28 mouse cellular contexts compared by ENCODE assay signal in genomic region chr4:154736071-154736470, GRCm38 (mm10).
DNase-seq lines count a peak whose midpoint lies in the region; ATAC-seq lines count a peak whose summit lies in the region.
"Had no signal": no experiment of that assay in that cellular context is flagged by ENCODE, and none has a peak within 500 bp of the region (broad histone marks: within the 10 kb centered on the region; RNA-seq: fewer than 3 reads in every experiment).

No protein-coding gene starts in this region.

- no peak overlapping the region for H3K4me2 ChIP-seq in forebrain, embryonic 11.5 days (ENCODE audit: low read depth, low read length, severe bottlenecking)
- H3K4me2 ChIP-seq in forebrain, embryonic 13.5 days = no peak overlapping the region
- H3K4me2 ChIP-seq in kidney, embryonic 15.5 days = no peak overlapping the region
- no peak overlapping the region for H3K4me2 ChIP-seq in intestine, embryonic 16.5 days (ENCODE audit: low read depth, low read length)
- H3K4me2 ChIP-seq: forebrain, embryonic 15.5 days; heart, embryonic 15.5 days; hindbrain, embryonic 12.5 days; liver, embryonic 11.5 days; midbrain, embryonic 12.5 days; neural tube, embryonic 12.5 days had no signal

- no peaks in the 10 kb centered on the region for H3K9me3 ChIP-seq in forebrain, embryonic 11.5 days (ENCODE audit: control insufficient read depth, low read length)
- H3K9me3 ChIP-seq in forebrain, embryonic 13.5 days (replicated peaks) = no peaks in the 10 kb centered on the region
- no peaks in the 10 kb centered on the region for H3K9me3 ChIP-seq in kidney, embryonic 15.5 days (replicated peaks)
- H3K9me3 ChIP-seq in intestine, embryonic 16.5 days (ENCODE audit: control insufficient read depth, low read length) = no peaks in the 10 kb centered on the region
- H3K9me3 ChIP-seq: forebrain, embryonic 15.5 days; heart, embryonic 10.5 days; heart, embryonic 15.5 days; hindbrain, embryonic 12.5 days; midbrain, embryonic 12.5 days; neural tube, embryonic 12.5 days had no signal

- peak; percentile 48 for DNase-seq in forebrain, embryonic 11.5 days (ENCODE audit: low spot score)
- peak; percentile 41 for DNase-seq in kidney, postnatal 10 days
- peak; percentile 66 for DNase-seq in mesoderm, embryonic 11.5 days (ENCODE audit: low read depth, low spot score)
- DNase-seq in frontal cortex, postnatal 25 days (ENCODE audit: low spot score in 2 of 2) = no peak
- DNase-seq: adrenal gland, postnatal 10 days; cerebellum, adult 11 months; cerebellum, adult 9-10 months; cerebellum, postnatal 36 days; gastrocnemius, adult 2 months; heart, postnatal 36 days; kidney, adult 11 months; layer of hippocampus, postnatal 36 days; left cerebral cortex, postnatal 4 days; lung, postnatal 36 days had no signal

- WGBS in forebrain, embryonic 11.5 days = 63% methylated on average over 6 of the region's 6 CpGs
- WGBS in forebrain, embryonic 13.5 days = 67% methylated on average over 6 of the region's 6 CpGs
- WGBS in kidney, embryonic 15.5 days = 54% methylated on average over 6 of the region's 6 CpGs
- WGBS in intestine, embryonic 16.5 days = 51% methylated on average over 6 of the region's 6 CpGs

- no peaks in the 10 kb centered on the region for H3K36me3 ChIP-seq in forebrain, embryonic 11.5 days (ENCODE audit: control insufficient read depth, insufficient read depth, low read length)
- no peaks in the 10 kb centered on the region for H3K36me3 ChIP-seq in forebrain, embryonic 13.5 days (ENCODE audit: poor library complexity, severe bottlenecking)
- H3K36me3 ChIP-seq in kidney, embryonic 15.5 days = no peaks in the 10 kb centered on the region
- H3K36me3 ChIP-seq in intestine, embryonic 16.5 days (ENCODE audit: control insufficient read depth, insufficient read depth, low read length) = no peaks in the 10 kb centered on the region
- H3K36me3 ChIP-seq: forebrain, embryonic 15.5 days; heart, embryonic 10.5 days; heart, embryonic 15.5 days; hindbrain, embryonic 12.5 days; midbrain, embryonic 12.5 days; neural tube, embryonic 12.5 days had no signal

- no peaks in the 10 kb centered on the region for H3K4me1 ChIP-seq in forebrain, embryonic 11.5 days (replicated peaks; ENCODE audit: control insufficient read depth, insufficient read depth, low read length)
- no peaks in the 10 kb centered on the region for H3K4me1 ChIP-seq in forebrain, embryonic 13.5 days
- peaks cover 11% of the 10 kb centered on the region for H3K4me1 ChIP-seq in kidney, embryonic 15.5 days
- H3K4me1 ChIP-seq in intestine, embryonic 16.5 days (ENCODE audit: control insufficient read depth, insufficient read depth, low read length) = no peaks in the 10 kb centered on the region
- H3K4me1 ChIP-seq: forebrain, embryonic 15.5 days; heart, embryonic 15.5 days; midbrain, embryonic 12.5 days had no signal

- no peak overlapping the region for H3K27ac ChIP-seq in forebrain, embryonic 11.5 days (ENCODE audit: low read depth, low read length)
- no peak overlapping the region for H3K27ac ChIP-seq in forebrain, embryonic 13.5 days
- no peak overlapping the region for H3K27ac ChIP-seq in kidney, embryonic 15.5 days
- H3K27ac ChIP-seq in intestine, embryonic 16.5 days (ENCODE audit: low read length) = no peak overlapping the region
- H3K27ac ChIP-seq: forebrain, embryonic 15.5 days; gastrocnemius, adult 2 months; heart, embryonic 10.5 days; heart, embryonic 15.5 days; hindbrain, embryonic 12.5 days; hindbrain, postnatal 0 days; kidney, postnatal 0 days; midbrain, embryonic 12.5 days; neural tube, embryonic 12.5 days had no signal

- no peak overlapping the region for H3K4me3 ChIP-seq in forebrain, embryonic 11.5 days (ENCODE audit: low read depth, low read length)
- no peak overlapping the region for H3K4me3 ChIP-seq in forebrain, embryonic 13.5 days
- no peak overlapping the region for H3K4me3 ChIP-seq in kidney, embryonic 15.5 days (replicated peaks)
- no peak overlapping the region for H3K4me3 ChIP-seq in intestine, embryonic 16.5 days (ENCODE audit: low read length)
- H3K4me3 ChIP-seq: forebrain, embryonic 15.5 days; gastrocnemius, adult 2 months; heart, embryonic 10.5 days; heart, embryonic 15.5 days; hindbrain, embryonic 12.5 days; midbrain, embryonic 12.5 days; myocyte; neural tube, embryonic 12.5 days had no signal

- no peak overlapping the region for H3K9ac ChIP-seq in forebrain, embryonic 11.5 days (ENCODE audit: low read length)
- no peak overlapping the region for H3K9ac ChIP-seq in forebrain, embryonic 13.5 days
- no peak overlapping the region for H3K9ac ChIP-seq in kidney, embryonic 15.5 days
- H3K9ac ChIP-seq in intestine, embryonic 16.5 days (ENCODE audit: low read depth, low read length) = no peak overlapping the region
- H3K9ac ChIP-seq: forebrain, embryonic 15.5 days; heart, embryonic 15.5 days; hindbrain, embryonic 12.5 days; midbrain, embryonic 12.5 days; neural tube, embryonic 12.5 days had no signal

- no peak for ATAC-seq in forebrain, embryonic 11.5 days (replicated peaks; ENCODE audit: low FRiP score)
- no peak for ATAC-seq in forebrain, embryonic 13.5 days
- ATAC-seq in kidney, embryonic 15.5 days (replicated peaks; ENCODE audit: low FRiP score) = no peak; the same call in 1 of the 2 replicates
- ATAC-seq in intestine, embryonic 16.5 days = peak; percentile 68
- ATAC-seq: forebrain, embryonic 15.5 days; hindbrain, postnatal 0 days; Patski had no signal

- no peaks in the 10 kb centered on the region for H3K27me3 ChIP-seq in forebrain, embryonic 11.5 days (ENCODE audit: control insufficient read depth, insufficient read depth, low read length)
- peaks cover 8% of the 10 kb centered on the region for H3K27me3 ChIP-seq in forebrain, embryonic 13.5 days
- H3K27me3 ChIP-seq in kidney, embryonic 15.5 days = peaks cover 32% of the 10 kb centered on the region
- no peaks in the 10 kb centered on the region for H3K27me3 ChIP-seq in intestine, embryonic 16.5 days (replicated peaks; ENCODE audit: control insufficient read depth, insufficient read depth, low read length)
- H3K27me3 ChIP-seq: forebrain, embryonic 15.5 days had no signal

Comparison
In these comparisons a context has a peak if more than half of its experiments do, and no peak if none do; other contexts are left out.
1. DNase-seq: peak in forebrain, embryonic 11.5 days (single experiment), kidney, postnatal 10 days (single experiment) and mesoderm, embryonic 11.5 days (single experiment); none in frontal cortex, postnatal 25 days (0 of 2).